Mouse (Mus musculus): ENCODE data around the gene Pacs2.

DNA sequence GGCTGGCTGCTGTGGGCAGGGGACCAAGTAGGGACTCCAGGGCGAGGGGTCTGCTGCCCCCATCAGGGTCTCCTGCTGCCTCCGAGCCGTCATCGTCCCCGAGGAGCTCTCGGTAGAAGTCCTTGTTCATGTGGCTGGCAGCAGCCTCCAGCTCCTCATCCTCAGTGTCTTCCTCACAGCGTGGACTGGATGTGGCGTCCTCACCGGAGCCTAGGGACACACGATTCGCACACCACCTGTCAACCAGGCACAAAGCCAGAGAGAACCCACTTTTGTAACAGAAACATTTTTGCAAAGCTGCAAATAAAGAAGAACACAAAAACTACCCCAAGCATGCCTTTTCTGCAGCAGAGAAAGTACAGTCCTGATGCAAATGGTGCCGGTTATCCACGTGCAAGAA is 48.5 kb upstream of the Pacs2 start:
- TF ChIP-seq ZNF384 (IDR thresholded peaks at IDR 0.05; ENCODE audit: low read depth, low read length), result no peak
- TF ChIP-seq MAFK (IDR thresholded peaks at IDR 0.05; ENCODE audit: insufficient read depth, low read depth, low read length), result no peak
